Comparison of ENCODE assay signal across 9 mouse cellular contexts in genomic region chr17:71225091-71225490, GRCm38 (mm10). TPM values are rescaled to one million over a fixed set of nuclear protein-coding genes. Genes with fewer than 3 reads are reported as not detected.
DNase-seq lines count a peak whose midpoint lies in the region; ATAC-seq lines count a peak whose summit lies in the region.
"Had no signal": no experiment of that assay in that cellular context is flagged by ENCODE, and none has a peak within 500 bp of the region (broad histone marks: within the 10 kb centered on the region; RNA-seq: fewer than 3 reads in every experiment).

No protein-coding gene starts in this region.

- no peak for ATAC-seq in hindbrain, embryonic 11.5 days (ENCODE audit: low FRiP score)
- no peak for ATAC-seq in hindbrain, embryonic 14.5 days (ENCODE audit: low FRiP score)
- ATAC-seq in forebrain, embryonic 14.5 days, result no peak
- ATAC-seq in megakaryocyte progenitor cell, adult 5-6 weeks (replicated peaks; ENCODE audit: poor library complexity), result peak; percentile 94

- WGBS in hindbrain, embryonic 11.5 days, result 39% methylated on average over 5 of the region's 5 CpGs
- WGBS in hindbrain, embryonic 14.5 days, result 27% methylated on average over 5 of the region's 5 CpGs
- WGBS in forebrain, embryonic 14.5 days, result 28% methylated on average over 5 of the region's 5 CpGs

- no peak overlapping the region for H3K4me3 ChIP-seq in hindbrain, embryonic 11.5 days (ENCODE audit: low read depth, low read length)
- H3K4me3 ChIP-seq in hindbrain, embryonic 14.5 days (replicated peaks; ENCODE audit: low read length), result no peak overlapping the region
- no peak overlapping the region for H3K4me3 ChIP-seq in forebrain, embryonic 14.5 days (ENCODE audit: low read depth, low read length)
- H3K4me3 ChIP-seq: lung, embryonic 15.5 days had no signal

- H3K9me3 ChIP-seq in hindbrain, embryonic 11.5 days (ENCODE audit: control insufficient read depth, low read length), result no peaks in the 10 kb centered on the region
- no peaks in the 10 kb centered on the region for H3K9me3 ChIP-seq in hindbrain, embryonic 14.5 days (ENCODE audit: control insufficient read depth, low read length)
- no peaks in the 10 kb centered on the region for H3K9me3 ChIP-seq in forebrain, embryonic 14.5 days (replicated peaks; ENCODE audit: control insufficient read depth, low read length)
- H3K9me3 ChIP-seq: lung, embryonic 15.5 days had no signal

- H3K9ac ChIP-seq in hindbrain, embryonic 11.5 days (ENCODE audit: low read depth, low read length), result no peak overlapping the region
- no peak overlapping the region for H3K9ac ChIP-seq in hindbrain, embryonic 14.5 days
- H3K9ac ChIP-seq in forebrain, embryonic 14.5 days (ENCODE audit: low read length), result no peak overlapping the region
- H3K9ac ChIP-seq: lung, embryonic 15.5 days had no signal

- no peaks in the 10 kb centered on the region for H3K36me3 ChIP-seq in hindbrain, embryonic 11.5 days (ENCODE audit: control insufficient read depth, insufficient read depth, low read length)
- 0 out of 2 replicates have a peak, but pooled peaks cover 14% of the 10 kb centered on the region for H3K36me3 ChIP-seq in hindbrain, embryonic 14.5 days (replicated peaks; ENCODE audit: control insufficient read depth, insufficient read depth)
- peaks cover 14% of the 10 kb centered on the region; the same call in 1 of the 2 replicates for H3K36me3 ChIP-seq in forebrain, embryonic 14.5 days (ENCODE audit: control insufficient read depth, insufficient read depth, low read length)

- H3K4me2 ChIP-seq in hindbrain, embryonic 11.5 days (replicated peaks; ENCODE audit: low read depth, low read length), result no peak overlapping the region
- no peak overlapping the region for H3K4me2 ChIP-seq in hindbrain, embryonic 14.5 days (replicated peaks)
- no peak overlapping the region for H3K4me2 ChIP-seq in forebrain, embryonic 14.5 days (ENCODE audit: low read length)
- H3K4me2 ChIP-seq: lung, embryonic 15.5 days had no signal

- no peaks in the 10 kb centered on the region for H3K4me1 ChIP-seq in hindbrain, embryonic 11.5 days (replicated peaks; ENCODE audit: control insufficient read depth, insufficient read depth, low read length)
- no peaks in the 10 kb centered on the region for H3K4me1 ChIP-seq in hindbrain, embryonic 14.5 days (replicated peaks; ENCODE audit: control insufficient read depth, insufficient read depth, low read length)
- H3K4me1 ChIP-seq in forebrain, embryonic 14.5 days (ENCODE audit: control insufficient read depth, insufficient read depth, low read length), result no peaks in the 10 kb centered on the region
- H3K4me1 ChIP-seq: lung, embryonic 15.5 days had no signal

- no peaks in the 10 kb centered on the region for H3K27me3 ChIP-seq in hindbrain, embryonic 11.5 days (ENCODE audit: control insufficient read depth, insufficient read depth, low read length)
- no peaks in the 10 kb centered on the region for H3K27me3 ChIP-seq in hindbrain, embryonic 14.5 days (ENCODE audit: control insufficient read depth, insufficient read depth, low read length)
- H3K27me3 ChIP-seq in forebrain, embryonic 14.5 days (replicated peaks; ENCODE audit: control insufficient read depth, insufficient read depth, low read length), result no peaks in the 10 kb centered on the region
- H3K27me3 ChIP-seq: lung, embryonic 15.5 days had no signal

- no peak overlapping the region for H3K27ac ChIP-seq in hindbrain, embryonic 11.5 days (ENCODE audit: low read depth, low read length)
- no peak overlapping the region for H3K27ac ChIP-seq in hindbrain, embryonic 14.5 days
- no peak overlapping the region for H3K27ac ChIP-seq in forebrain, embryonic 14.5 days (ENCODE audit: low read depth, low read length)
- H3K27ac ChIP-seq: lung, embryonic 15.5 days had no signal

- peak; percentile 59 for DNase-seq in hindbrain, embryonic 11.5 days (ENCODE audit: low spot score)
- DNase-seq in hindbrain, embryonic 14.5 days (ENCODE audit: low spot score), result no peak
- DNase-seq in CD4-positive helper T cell, adult 2 months (ENCODE audit: low read depth, low spot score), result peak; percentile 51
- peak; percentile 43 for DNase-seq in R1 (ENCODE audit: low read depth, low spot score)
- peak; percentile 22 for DNase-seq in forebrain, embryonic 14.5 days (ENCODE audit: low spot score)
- DNase-seq in gastrocnemius, postnatal 4 days (ENCODE audit: low spot score in 2 of 2), result no peak
- DNase-seq in kidney, adult 9 months, result no peak

RNA-seq across cellular contexts. Expression of gene Lpin2, which starts 42.7 kb away (rescaled TPM):
- polyA plus RNA-seq in hindbrain, embryonic 11.5 days (2014; fragmentation: Nextera tagmentation; extraction: Ambion mirVana), result 33.8 and 39.4 TPM in 2 replicates
- 44.1 and 45.7 TPM in 2 replicates for polyA plus RNA-seq in hindbrain, embryonic 14.5 days (2014; fragmentation: Nextera tagmentation; extraction: Ambion mirVana)
- 29.8 and 36.7 TPM in 2 replicates for polyA plus RNA-seq in forebrain, embryonic 14.5 days (2014; fragmentation: Nextera tagmentation; extraction: Ambion mirVana)
- total RNA-seq in megakaryocyte progenitor cell, adult 5-6 weeks (2015), result 18.9 and 26.4 TPM in 2 replicates
- total RNA-seq in megakaryocyte progenitor cell, adult 5-6 weeks (2017), result 26.1 and 47.3 TPM in 2 replicates
- 10 to 100 TPM; 20.9 to 21.9 TPM for total RNA-seq in gastrocnemius, postnatal 4 days (2021)

Comparison
In these comparisons a context has a peak if more than half of its experiments do, and no peak if none do; other contexts are left out.
1. DNase-seq: peak in hindbrain, embryonic 11.5 days (single experiment), CD4-positive helper T cell, adult 2 months (single experiment), R1 (single experiment) and forebrain, embryonic 14.5 days (single experiment); none in hindbrain, embryonic 14.5 days (single experiment), gastrocnemius, postnatal 4 days (0 of 2) and kidney, adult 9 months (single experiment).